Mouse (Mus musculus): Measurements from ENCODE around the gene Cacng7. TPM values are rescaled to one million over a fixed set of nuclear protein-coding genes. Genes with fewer than 3 reads are reported as not detected.
"Not testable (repeated sequence)": the region's sequence is repeated elsewhere in the genome, so short reads cannot be mapped to it uniquely, and the experiment has no call there.

The Cacng7 gene
- total RNA-seq, 2 experiments from 2014 or later = 149 to 171 TPM

GRCm38 (mm10) chr7:3376831-3377230 lies 44.1 kb downstream of the Cacng7 start:
- intact Hi-C loops (cut with DNase I) = no loop called here
- DNase-seq (ENCODE audit: low spot score in 2 of 2) = peak; percentile 60 to 71

GRCm38 (mm10) chr7:3382123-3382522 lies 49.4 kb downstream of the Cacng7 start:
- DNase-seq (ENCODE audit: low spot score in 2 of 2) = no peak
- intact Hi-C loops (cut with DNase I) = no loop called here

- intact Hi-C loops (cut with DNase I) = no loop called here
Observed at GRCm38 (mm10) chr7:3384807-3385319, 52.1 kb downstream of the Cacng7 start.

GRCm38 (mm10) chr7:3386036-3386730 lies 53.4 kb downstream of the Cacng7 start:
- DNase-seq (ENCODE audit: low spot score in 2 of 2) = no peak
- intact Hi-C loops (cut with DNase I) = no loop called here

More at GRCm38 (mm10) chr7:3384807-3385319, 52.1 kb downstream of the Cacng7 start:
- DNase-seq (ENCODE audit: low spot score in 2 of 2) = no peak

- intact Hi-C loops (cut with DNase I) = no loop called here
- DNase-seq (ENCODE audit: low spot score in 2 of 2) = no peak
Observed at GRCm38 (mm10) chr7:3387761-3388160, 55.0 kb downstream of the Cacng7 start.

GRCm38 (mm10) chr7:3388885-3389284 lies 56.1 kb downstream of the Cacng7 start:
- intact Hi-C loops (cut with DNase I) = no loop called here

GRCm38 (mm10) chr7:3389444-3390412 lies 57.0 kb downstream of the Cacng7 start:
- DNase-seq (ENCODE audit: low spot score in 2 of 2) = peak; percentile 75 to 86
- intact Hi-C loops (cut with DNase I) = no loop called here

More at GRCm38 (mm10) chr7:3388885-3389284, 56.1 kb downstream of the Cacng7 start:
- DNase-seq (ENCODE audit: low spot score in 2 of 2) = no peak

GRCm38 (mm10) chr7:3390413-3391080 lies 57.8 kb downstream of the Cacng7 start, which contains the start of gene Cacng8:
TSS of gene Cacng8 (plus strand) at chr7:3390683.
- intact Hi-C loops (cut with DNase I) = no loop called here
- DNase-seq (ENCODE audit: low spot score in 2 of 2) = no peak

- intact Hi-C loops (cut with DNase I) = no loop called here
- no peak for DNase-seq (ENCODE audit: low spot score in 2 of 2)
Observed at GRCm38 (mm10) chr7:3391081-3391451, 58.3 kb downstream of the Cacng7 start.

- no peak for DNase-seq (ENCODE audit: low spot score in 2 of 2)
- intact Hi-C loops (cut with DNase I) = no loop called here
Observed at GRCm38 (mm10) chr7:3391809-3392208, 59.1 kb downstream of the Cacng7 start.

- no peak for DNase-seq (ENCODE audit: low spot score in 2 of 2)
- intact Hi-C loops (cut with DNase I) = no loop called here
Observed at GRCm38 (mm10) chr7:3397355-3397754, 64.6 kb downstream of the Cacng7 start.

GRCm38 (mm10) chr7:3397797-3398196 lies 65.0 kb downstream of the Cacng7 start:
- no peak for DNase-seq (ENCODE audit: low spot score in 2 of 2)
- intact Hi-C loops (cut with DNase I) = no loop called here

- intact Hi-C loops (cut with DNase I); DNase-seq (ENCODE audit: low spot score in 2 of 2): not testable (repeated sequence)
Observed at GRCm38 (mm10) chr7:3398363-3398762, 65.6 kb downstream of the Cacng7 start.

GRCm38 (mm10) chr7:3399937-3400336 lies 67.2 kb downstream of the Cacng7 start:
- intact Hi-C loops (cut with DNase I) = no loop called here
- no peak for DNase-seq (ENCODE audit: low spot score in 2 of 2)

GRCm38 (mm10) chr7:3409729-3410520 lies 77.2 kb downstream of the Cacng7 start:
- no peak for DNase-seq (ENCODE audit: low spot score in 2 of 2)
- intact Hi-C loops (cut with DNase I) = no loop called here

- DNase-seq (ENCODE audit: low spot score in 2 of 2) = peak; percentile 52 to 87
- intact Hi-C loops (cut with DNase I) = no loop called here
Observed at GRCm38 (mm10) chr7:3411160-3411941, 78.6 kb downstream of the Cacng7 start.

GRCm38 (mm10) chr7:3412036-3412435 lies 79.3 kb downstream of the Cacng7 start:
- peak in 1 of 2 experiments; percentile 55 for DNase-seq (ENCODE audit: low spot score in 2 of 2)
- intact Hi-C loops (cut with DNase I) = no loop called here

GRCm38 (mm10) chr7:3414888-3415287 lies 82.1 kb downstream of the Cacng7 start:
- intact Hi-C loops (cut with DNase I) = no loop called here
- DNase-seq (ENCODE audit: low spot score in 2 of 2) = peak in 1 of 2 experiments; percentile 39

Measured in left cerebral cortex, postnatal 14 days (tissue).